Mouse (Mus musculus) myocyte (in vitro differentiated cells): ENCODE data around the gene Cdk17. TPM values are rescaled to one million over a fixed set of nuclear protein-coding genes. Genes with fewer than 3 reads are reported as not detected.

ENCODE experiments used
- H3K27me3 ChIP-seq: one replicate; pipeline ENCODE4 v1.6.1; 2011; ENCODE audit not compliant: control insufficient read depth, insufficient read depth, insufficient read length
- H3K36me3 ChIP-seq: one replicate; pipeline ENCODE4 v1.6.1; 2011; ENCODE audit not compliant: control insufficient read depth, insufficient read depth
- H3K4me2 ChIP-seq: one replicate; pipeline ENCODE4 v1.6.1; 2011; ENCODE audit warnings: low read depth, control low read depth
- H3K4me3 ChIP-seq: one replicate; pipeline ENCODE4 v1.5.1; 2011; ENCODE audit warnings: mild to moderate bottlenecking, control low read depth, moderate library complexity
- H3K79me2 ChIP-seq: one replicate; pipeline ENCODE4 v1.6.1; 2011; ENCODE audit not compliant: control insufficient read depth, insufficient read depth
- H3ac ChIP-seq: one replicate; pipeline ENCODE4 v1.6.1; 2011; ENCODE audit not compliant: control insufficient read depth, insufficient read length
- CEBPB ChIP-seq: IDR thresholded peaks from 2 replicates; pipeline ENCODE4 v1.6.1; 2011; ENCODE audit warnings: mild to moderate bottlenecking, moderate library complexity; ENCODE audit not compliant: poor library complexity, insufficient read depth, severe bottlenecking
- E2F4 ChIP-seq: IDR thresholded peaks from one replicate; pipeline ENCODE4 v1.6.1; 2011; ENCODE audit warnings: mild to moderate bottlenecking, control low read depth, moderate library complexity; ENCODE audit not compliant: insufficient read depth
- MAX ChIP-seq: IDR thresholded peaks from one replicate; pipeline ENCODE4 v1.6.1; 2011; ENCODE audit warnings: low read depth, mild to moderate bottlenecking, control low read depth
- MYOD1 ChIP-seq, 3 experiments: IDR thresholded peaks; one replicate each; pipeline ENCODE4 v1.6.1; 2011; ENCODE audit warnings: control low read depth in 2 of 3, low read depth in 2 of 3, mild to moderate bottlenecking in 2 of 3, moderate library complexity in 1 of 3; ENCODE audit not compliant: insufficient read length in 2 of 3, control insufficient read depth in 1 of 3
- MYOG ChIP-seq, 3 experiments: IDR thresholded peaks; one replicate each; pipeline ENCODE4 v1.6.1; 2011; ENCODE audit warnings: control low read depth in 2 of 3, low read depth in 2 of 3, mild to moderate bottlenecking in 2 of 3; ENCODE audit not compliant: insufficient read length in 2 of 3, control insufficient read depth in 1 of 3, insufficient read depth in 1 of 3
- POLR2A ChIP-seq: IDR thresholded peaks from one replicate; pipeline ENCODE4 v1.6.1; 2011; ENCODE audit warnings: low read depth, mild to moderate bottlenecking, control low read depth, moderate library complexity; ENCODE audit not compliant: insufficient read length
- POLR2AphosphoS2 ChIP-seq: IDR thresholded peaks from one replicate; pipeline ENCODE4 v1.6.1; 2011; ENCODE audit warnings: low read depth, control low read depth; ENCODE audit not compliant: insufficient read length
- REST ChIP-seq: IDR thresholded peaks from one replicate; pipeline ENCODE4 v1.6.1; 2011; ENCODE audit warnings: mild to moderate bottlenecking, control low read depth, moderate library complexity; ENCODE audit not compliant: insufficient read depth, insufficient read length
- SRF ChIP-seq: IDR thresholded peaks from one replicate; pipeline ENCODE4 v1.6.1; 2011; ENCODE audit warnings: low read depth; ENCODE audit not compliant: control insufficient read depth, insufficient read length
- TCF12 ChIP-seq: IDR thresholded peaks from one replicate; pipeline ENCODE4 v1.6.1; 2011; ENCODE audit warnings: mild to moderate bottlenecking, control low read depth; ENCODE audit not compliant: poor library complexity, insufficient read depth, severe bottlenecking
- TCF3 ChIP-seq: IDR thresholded peaks from one replicate; pipeline ENCODE4 v1.6.1; 2011; ENCODE audit warnings: low read depth, control low read depth; ENCODE audit not compliant: insufficient read length
- USF1 ChIP-seq: IDR thresholded peaks from one replicate; pipeline ENCODE4 v1.6.1; 2011; ENCODE audit warnings: low read depth, mild to moderate bottlenecking, control low read depth, moderate library complexity
- polyA plus RNA-seq: library from polyadenylated mRNA; unstranded; fragments of >200 nt; fragmentation: generic; extraction: Trizol; gene quantifications from one replicate; pipeline ENCODE4 v1.2.1, GENCODE M21; 2012; ENCODE audit warnings: missing spikeins

The Cdk17 gene
- polyA plus RNA-seq, 1 experiment, result 11.8 TPM

DNA sequence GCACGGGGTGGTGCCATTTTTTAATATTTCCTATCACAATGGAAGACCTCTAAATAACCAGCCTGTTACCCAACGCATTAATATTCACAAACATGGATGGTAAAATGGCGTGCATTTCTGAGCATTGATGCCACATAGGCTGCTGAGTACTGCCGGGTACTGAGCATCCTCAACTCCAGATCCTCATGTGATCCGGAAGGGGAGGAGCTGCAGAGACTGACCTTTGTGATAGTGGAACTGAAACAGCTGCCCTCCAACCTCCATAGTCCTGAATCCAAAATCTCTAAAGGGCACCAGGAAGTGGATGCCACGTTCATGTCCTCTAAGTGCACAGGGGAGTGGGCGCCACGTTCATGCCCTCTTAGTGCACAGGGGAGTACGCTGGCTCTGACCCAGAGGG lies 118.4 kb downstream of the Cdk17 start:
- peaks cover 9% of the 10 kb centered on the region for H3K36me3 ChIP-seq
- no peak overlapping the region for H3K4me3 ChIP-seq

GRCm38 (mm10) chr10:93280586-93280985 lies 119.9 kb downstream of the Cdk17 start:
- peaks cover 16% of the 10 kb centered on the region for H3K79me2 ChIP-seq
- H3K4me3 ChIP-seq, result no peak overlapping the region
- no peak overlapping the region for H3ac ChIP-seq
- H3K36me3 ChIP-seq, result peaks cover 9% of the 10 kb centered on the region
- no peaks in the 10 kb centered on the region for H3K27me3 ChIP-seq
- no peak overlapping the region for H3K4me2 ChIP-seq
- TF ChIP-seq MAX (no peak), E2F4 (no peak), MYOD1 (IDR thresholded peaks at IDR 0.05; ENCODE audit: control insufficient read depth in 1 of 3, insufficient read length in 2 of 3, low read depth in 2 of 3) (no peak), POLR2A (no peak), CEBPB (no peak), TCF12 (no peak), USF1 (no peak), MYOG (IDR thresholded peaks at IDR 0.05; ENCODE audit: control insufficient read depth in 1 of 3, insufficient read depth in 1 of 3, insufficient read length in 2 of 3, low read depth in 2 of 3) (no peak), SRF (no peak), TCF3 (no peak), REST (no peak), POLR2AphosphoS2 (no peak)

More for the DNA sequence above, 118.4 kb downstream of the Cdk17 start:
- no peaks in the 10 kb centered on the region for H3K27me3 ChIP-seq
- H3ac ChIP-seq, result no peak overlapping the region
- no peak overlapping the region for H3K4me2 ChIP-seq
- H3K79me2 ChIP-seq, result peaks cover 8% of the 10 kb centered on the region
- TF ChIP-seq TCF3, result no peak
- TF ChIP-seq POLR2A, result no peak
- no peak for TF ChIP-seq POLR2AphosphoS2
- TF ChIP-seq MYOD1 (IDR thresholded peaks at IDR 0.05; ENCODE audit: control insufficient read depth in 1 of 3, insufficient read length in 2 of 3, low read depth in 2 of 3), result no peak
- TF ChIP-seq USF1, result no peak
- TF ChIP-seq MYOG (IDR thresholded peaks at IDR 0.05; ENCODE audit: control insufficient read depth in 1 of 3, insufficient read depth in 1 of 3, insufficient read length in 2 of 3, low read depth in 2 of 3), result no peak
- no peak for TF ChIP-seq TCF12
- no peak for TF ChIP-seq MAX

GRCm38 (mm10) chr10:93281092-93281491 lies 120.4 kb downstream of the Cdk17 start:
- Histone ChIP-seq H3K4me3 (no peak overlapping the region), H3K27me3 (no peaks in the 10 kb centered on the region), H3ac (no peak overlapping the region), H3K36me3 (peaks cover 9% of the 10 kb centered on the region), H3K79me2 (peaks cover 21% of the 10 kb centered on the region), H3K4me2 (no peak overlapping the region)
- TF ChIP-seq MAX (no peak), MYOD1 (IDR thresholded peaks at IDR 0.05; ENCODE audit: control insufficient read depth in 1 of 3, insufficient read length in 2 of 3, low read depth in 2 of 3) (no peak), SRF (no peak), MYOG (IDR thresholded peaks at IDR 0.05; ENCODE audit: control insufficient read depth in 1 of 3, insufficient read depth in 1 of 3, insufficient read length in 2 of 3, low read depth in 2 of 3) (no peak), REST (no peak), TCF12 (no peak), USF1 (no peak)

- H3K4me2 ChIP-seq, result no peak overlapping the region
- no peaks in the 10 kb centered on the region for H3K27me3 ChIP-seq
- peaks cover 9% of the 10 kb centered on the region for H3K36me3 ChIP-seq
- H3K79me2 ChIP-seq, result peaks cover 26% of the 10 kb centered on the region
- no peak overlapping the region for H3K4me3 ChIP-seq
- TF ChIP-seq E2F4 (no peak), MYOD1 (IDR thresholded peaks at IDR 0.05; ENCODE audit: control insufficient read depth in 1 of 3, insufficient read length in 2 of 3, low read depth in 2 of 3) (no peak), CEBPB (no peak), TCF12 (no peak), SRF (no peak), MAX (no peak), MYOG (IDR thresholded peaks at IDR 0.05; ENCODE audit: control insufficient read depth in 1 of 3, insufficient read depth in 1 of 3, insufficient read length in 2 of 3, low read depth in 2 of 3) (no peak), POLR2AphosphoS2 (no peak)
- no peak overlapping the region for H3ac ChIP-seq
These were observed 121.9 kb downstream of the Cdk17 start for GRCm38 (mm10) chr10:93282526-93282964.

GRCm38 (mm10) chr10:93283258-93283657 lies 122.6 kb downstream of the Cdk17 start:
- peaks cover 9% of the 10 kb centered on the region for H3K36me3 ChIP-seq
- no peak for TF ChIP-seq USF1
- TF ChIP-seq CEBPB, result no peak
- TF ChIP-seq POLR2AphosphoS2, result no peak
- no peak for TF ChIP-seq E2F4
- TF ChIP-seq TCF12, result no peak
- TF ChIP-seq POLR2A, result no peak
- H3K79me2 ChIP-seq, result peaks cover 24% of the 10 kb centered on the region

More at GRCm38 (mm10) chr10:93283258-93283657, 122.6 kb downstream of the Cdk17 start:
- Histone ChIP-seq H3K27me3 (no peaks in the 10 kb centered on the region), H3K4me2 (no peak overlapping the region), H3ac (no peak overlapping the region), H3K4me3 (no peak overlapping the region)
